Mouse (Mus musculus): Measurements from ENCODE around the gene Ftsj3.

DNA sequence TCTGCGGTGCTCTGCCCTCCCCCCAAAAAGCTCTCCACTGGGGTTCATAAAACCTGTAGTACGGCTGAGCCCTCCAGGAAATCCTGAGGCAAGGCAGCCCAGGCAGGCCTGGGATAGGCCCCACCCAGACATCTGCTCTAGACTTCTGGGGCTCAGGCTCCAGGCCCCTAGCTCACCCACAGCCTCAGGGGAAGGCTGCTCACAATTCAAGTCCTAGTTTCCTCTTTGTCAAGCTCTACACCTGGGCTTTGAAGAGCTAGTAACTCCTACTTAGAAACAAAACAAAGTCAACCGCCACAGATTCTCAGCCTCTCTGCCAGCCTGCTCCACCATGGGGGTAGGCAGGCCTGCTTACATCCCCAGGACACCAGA is 13.2 kb upstream of the Ftsj3 start:
- TF ChIP-seq POLR2A (IDR thresholded peaks at IDR 0.05; ENCODE audit: borderline replicate concordance, extremely low read depth, low read depth, low read length) = no peak
- no peak for TF ChIP-seq CTCF (IDR thresholded peaks at IDR 0.05; ENCODE audit: insufficient read depth, low read length)

All from lung, adult 2 months (tissue).